Mouse (Mus musculus) testis, postnatal 10 days (tissue): ENCODE results near the gene Rap1gap2.

ENCODE experiments used
- DNase-seq: peaks from one replicate; pipeline ENCODE4 v3.0.0; 2021; ENCODE audit warnings: low spot score

Gene Rap1gap2

GRCm38 (mm10) chr11:74501989-74502388 lies 108.7 kb downstream of the Rap1gap2 start:
- no peak for DNase-seq

- no peak for DNase-seq
Observed at GRCm38 (mm10) chr11:74501061-74501460, 109.7 kb downstream of the Rap1gap2 start.

GRCm38 (mm10) chr11:74499521-74500099 lies 111.1 kb downstream of the Rap1gap2 start:
- no peak for DNase-seq

- no peak for DNase-seq
Observed at GRCm38 (mm10) chr11:74499058-74499457, 111.7 kb downstream of the Rap1gap2 start.

GRCm38 (mm10) chr11:74496581-74496980 lies 114.1 kb downstream of the Rap1gap2 start:
- no peak for DNase-seq

- DNase-seq = no peak
Observed at GRCm38 (mm10) chr11:74493936-74494335, 116.8 kb downstream of the Rap1gap2 start.

- no peak for DNase-seq
Observed at GRCm38 (mm10) chr11:74493172-74493862, 117.4 kb downstream of the Rap1gap2 start.

GRCm38 (mm10) chr11:74491130-74491529 lies 119.6 kb downstream of the Rap1gap2 start:
- DNase-seq = no peak

GRCm38 (mm10) chr11:74489239-74489638 lies 121.5 kb downstream of the Rap1gap2 start:
- no peak for DNase-seq

GRCm38 (mm10) chr11:74487952-74488351 lies 122.8 kb downstream of the Rap1gap2 start:
- DNase-seq = no peak

GRCm38 (mm10) chr11:74485435-74486217 lies 125.1 kb downstream of the Rap1gap2 start:
- no peak for DNase-seq

- no peak for DNase-seq
Observed at GRCm38 (mm10) chr11:74483871-74484270, 126.8 kb downstream of the Rap1gap2 start.

- no peak for DNase-seq
Observed at GRCm38 (mm10) chr11:74483153-74483817, 127.4 kb downstream of the Rap1gap2 start.

- peak; percentile 59 for DNase-seq
Observed at GRCm38 (mm10) chr11:74481797-74482196, 128.9 kb downstream of the Rap1gap2 start.

- DNase-seq = no peak
Observed at GRCm38 (mm10) chr11:74479715-74480289, 130.9 kb downstream of the Rap1gap2 start.

GRCm38 (mm10) chr11:74478877-74479276 lies 131.8 kb downstream of the Rap1gap2 start:
- no peak for DNase-seq

- no peak for DNase-seq
Observed at GRCm38 (mm10) chr11:74472671-74473070, 138.0 kb downstream of the Rap1gap2 start.

- no peak for DNase-seq
Observed at GRCm38 (mm10) chr11:74468195-74468594, 142.5 kb downstream of the Rap1gap2 start.

- DNase-seq = peak; percentile 56
Observed at GRCm38 (mm10) chr11:74465712-74466111, 145.0 kb downstream of the Rap1gap2 start.

- no peak for DNase-seq
Observed at GRCm38 (mm10) chr11:74464181-74464977, 146.3 kb downstream of the Rap1gap2 start.

GRCm38 (mm10) chr11:74462651-74463050 lies 148.1 kb downstream of the Rap1gap2 start:
- DNase-seq = no peak
